Mouse (Mus musculus) cerebellum, adult 11-12 months (tissue): ENCODE measurements around the gene Vav3.
"Not testable (repeated sequence)": the region's sequence is repeated elsewhere in the genome, so short reads cannot be mapped to it uniquely, and the experiment has no call there.

Source experiments
- DNase-seq: peaks from one replicate; pipeline ENCODE4 v3.0.0; 2022

Vav3 gene

DNA sequence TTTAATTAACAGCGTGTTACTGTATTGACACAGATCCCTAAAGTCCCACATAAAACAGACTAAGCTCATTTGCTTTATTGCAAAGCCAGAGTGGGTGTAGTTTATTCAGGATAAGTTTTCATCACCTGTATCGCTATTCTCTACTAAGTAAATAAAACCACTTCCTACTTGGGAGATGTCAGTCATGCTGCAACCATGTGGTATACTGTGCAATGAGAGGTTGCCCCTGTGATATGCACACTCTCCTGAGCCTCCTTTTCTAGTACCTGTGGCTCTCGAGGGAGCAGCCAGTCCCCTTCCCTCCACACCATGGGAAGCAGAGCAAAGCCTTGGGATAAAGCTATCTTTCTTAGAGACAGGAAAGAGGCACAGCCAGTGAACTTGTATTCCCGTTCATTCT is 106.5 kb downstream of the Vav3 start:
- no peak for DNase-seq

DNA sequence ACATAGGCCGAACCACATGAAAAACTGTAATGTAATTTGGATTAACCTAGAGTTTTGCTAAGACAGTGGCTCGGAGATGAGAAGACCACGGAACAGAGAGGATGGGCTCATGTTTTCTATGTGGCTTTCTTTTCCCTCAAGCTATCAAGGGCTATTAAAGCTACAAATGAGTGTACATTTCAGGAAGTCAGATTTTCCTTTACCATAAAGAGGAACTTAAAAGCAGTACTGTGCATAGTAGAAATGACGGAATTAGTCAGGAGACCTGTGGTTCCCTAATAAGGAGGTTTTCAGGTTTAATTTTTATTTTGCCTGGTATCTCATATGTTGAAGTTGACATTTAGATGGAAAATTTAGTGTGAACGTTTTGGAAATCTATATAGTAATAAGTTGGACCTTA is 107.8 kb downstream of the Vav3 start:
- DNase-seq = not testable (repeated sequence)

DNA sequence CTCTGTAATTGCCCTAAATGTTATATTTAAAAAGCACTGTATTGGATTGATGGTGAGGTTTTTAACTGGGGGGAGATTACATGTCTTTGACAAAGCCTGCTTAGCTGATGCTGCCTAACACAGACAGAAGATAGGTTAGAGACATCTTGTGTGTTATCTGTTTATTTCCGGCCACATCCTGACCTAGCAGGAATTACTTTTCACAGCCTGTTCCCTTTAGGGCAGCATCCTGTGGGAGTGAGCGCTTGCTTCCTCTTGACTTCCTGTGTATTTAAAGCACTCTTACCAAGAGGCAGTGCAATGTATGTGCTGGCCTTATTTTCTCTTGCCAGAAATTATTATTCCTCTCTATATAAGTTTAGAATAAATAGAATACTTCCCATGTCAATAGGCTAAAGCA is 111.5 kb downstream of the Vav3 start:
- no peak for DNase-seq

DNA sequence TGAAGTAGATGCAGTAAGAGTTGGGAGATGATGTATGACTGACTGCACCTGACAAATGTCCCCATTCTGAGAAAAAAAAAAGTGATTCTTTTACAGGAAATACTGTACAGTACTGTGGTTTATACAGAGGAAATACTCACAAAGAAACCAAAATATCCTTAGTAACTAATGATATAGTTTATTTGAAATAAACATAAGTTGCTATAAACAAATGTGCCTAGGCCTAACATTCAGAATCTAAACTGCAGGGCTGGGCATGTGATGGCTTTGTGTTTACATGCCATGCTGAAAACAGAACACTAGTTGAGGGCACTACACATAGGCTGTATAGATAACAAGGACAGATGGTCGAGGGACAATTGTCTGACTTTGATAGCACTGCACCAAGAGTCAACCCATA is 114.2 kb downstream of the Vav3 start:
- no peak for DNase-seq

DNA sequence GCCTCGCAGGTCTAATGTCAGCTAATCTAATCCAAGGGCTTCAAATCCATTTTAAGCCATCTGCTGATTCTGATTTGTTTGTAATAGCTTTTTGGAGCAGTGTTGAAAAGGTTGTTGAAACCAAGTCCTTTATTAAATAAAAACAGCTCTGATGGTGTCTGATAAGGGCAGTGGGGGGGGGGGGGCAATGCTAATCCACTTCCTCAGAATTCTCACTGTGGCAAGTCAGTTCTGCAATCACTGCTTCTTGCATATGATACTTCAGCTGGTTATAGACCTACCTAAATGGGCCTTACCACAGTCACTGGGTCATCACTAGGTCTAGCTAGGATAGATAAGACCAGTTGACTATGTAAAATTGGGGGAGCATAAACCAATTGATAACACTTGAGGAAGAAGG is 115.9 kb downstream of the Vav3 start:
- no peak for DNase-seq

DNA sequence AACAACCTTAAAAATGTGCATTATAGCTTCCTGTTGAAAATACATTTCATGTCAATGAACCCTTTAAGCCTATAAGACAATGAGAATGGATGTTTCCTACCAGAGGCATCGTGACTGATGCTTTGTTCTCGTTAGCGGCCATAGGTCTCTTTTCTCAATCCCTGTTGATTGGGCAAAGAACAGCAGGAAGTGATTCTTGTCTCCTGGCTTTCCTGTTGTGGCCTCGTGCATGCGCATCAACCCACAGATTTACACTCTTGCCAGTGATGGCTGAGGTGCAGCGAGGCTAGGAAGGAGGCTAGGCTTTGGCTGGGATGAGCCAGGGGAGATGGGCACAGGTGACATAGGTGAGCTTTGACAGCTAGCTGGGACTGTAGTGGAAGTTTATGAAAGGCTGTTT is 123.2 kb downstream of the Vav3 start:
- no peak for DNase-seq

DNA sequence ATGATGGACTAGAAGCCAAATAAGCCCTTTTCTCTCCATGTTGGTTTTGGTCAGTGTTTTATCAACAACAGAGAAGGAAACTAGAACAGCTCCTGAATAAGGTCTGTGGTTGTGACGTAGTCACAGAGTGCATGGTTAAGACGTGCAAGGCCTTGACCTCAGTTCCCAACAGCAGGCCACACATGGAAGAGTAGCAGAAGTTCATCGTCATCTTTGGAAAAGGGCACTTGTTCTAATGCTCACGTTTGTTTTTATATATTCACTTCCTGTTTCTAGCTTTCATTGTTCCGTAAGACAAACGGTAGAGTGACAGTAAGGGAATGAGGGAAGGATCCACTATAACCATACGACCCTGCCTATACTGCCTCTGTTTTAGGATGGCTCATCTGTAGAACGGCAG is 124.1 kb downstream of the Vav3 start:
- DNase-seq = no peak

DNA sequence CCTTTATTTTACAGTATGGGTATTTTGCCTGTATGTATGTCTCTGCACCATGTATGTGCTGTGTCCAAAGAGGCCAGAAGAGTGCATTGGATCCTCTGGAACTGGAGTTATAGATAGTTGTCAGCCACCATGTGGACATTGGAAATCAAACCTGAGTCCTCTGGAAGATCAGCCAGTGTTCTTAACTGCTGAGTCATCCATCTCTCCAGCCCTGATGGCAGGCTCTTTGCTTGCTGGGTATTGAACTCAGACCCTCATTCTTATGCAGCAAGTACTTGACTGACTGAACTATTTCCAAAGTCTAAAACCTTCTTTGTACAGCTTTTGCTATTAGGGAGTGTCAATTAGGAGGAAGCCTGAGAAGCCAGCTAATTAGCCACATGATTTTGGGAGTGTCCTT is 126.1 kb downstream of the Vav3 start:
- no peak for DNase-seq

DNA sequence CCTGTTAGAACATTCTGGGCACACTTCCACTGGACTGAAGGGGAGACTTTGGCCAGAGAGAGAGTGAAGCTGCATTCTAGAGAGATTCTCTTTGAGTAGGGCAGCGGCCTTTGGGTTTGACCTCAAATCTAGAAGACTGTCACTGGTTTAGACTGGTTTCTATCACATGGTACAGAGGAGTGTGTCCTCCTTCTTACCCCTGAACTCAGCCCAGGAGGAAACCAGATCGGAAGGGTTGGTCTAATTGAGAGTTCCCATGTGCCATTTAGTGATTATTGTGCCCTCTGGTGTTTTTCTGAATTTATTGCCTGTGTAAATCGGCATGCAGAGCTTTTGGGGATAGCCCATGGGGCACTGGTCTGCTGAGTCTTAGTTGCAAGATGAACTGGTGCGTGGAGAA is 126.8 kb downstream of the Vav3 start:
- no peak for DNase-seq

DNA sequence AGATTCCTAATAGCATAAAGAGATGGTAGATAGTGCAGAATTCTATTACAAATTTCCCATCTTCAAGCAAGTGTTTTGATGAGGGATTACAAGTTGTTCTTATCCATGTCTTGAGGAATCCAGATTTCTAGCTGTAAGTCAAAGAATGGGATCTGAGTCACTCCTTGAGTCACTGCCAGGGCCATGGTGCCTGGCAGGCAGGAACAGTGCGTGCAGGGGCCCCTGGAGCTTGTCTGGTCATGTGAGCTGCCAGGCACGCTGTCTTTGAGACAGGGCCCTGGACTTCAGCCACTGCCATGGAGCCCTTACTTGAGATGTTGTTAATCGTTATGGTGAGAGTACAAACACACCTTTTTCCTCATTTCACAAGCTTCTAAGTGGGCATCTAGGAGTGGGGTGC is 129.0 kb downstream of the Vav3 start:
- peak; percentile 8 for DNase-seq

DNA sequence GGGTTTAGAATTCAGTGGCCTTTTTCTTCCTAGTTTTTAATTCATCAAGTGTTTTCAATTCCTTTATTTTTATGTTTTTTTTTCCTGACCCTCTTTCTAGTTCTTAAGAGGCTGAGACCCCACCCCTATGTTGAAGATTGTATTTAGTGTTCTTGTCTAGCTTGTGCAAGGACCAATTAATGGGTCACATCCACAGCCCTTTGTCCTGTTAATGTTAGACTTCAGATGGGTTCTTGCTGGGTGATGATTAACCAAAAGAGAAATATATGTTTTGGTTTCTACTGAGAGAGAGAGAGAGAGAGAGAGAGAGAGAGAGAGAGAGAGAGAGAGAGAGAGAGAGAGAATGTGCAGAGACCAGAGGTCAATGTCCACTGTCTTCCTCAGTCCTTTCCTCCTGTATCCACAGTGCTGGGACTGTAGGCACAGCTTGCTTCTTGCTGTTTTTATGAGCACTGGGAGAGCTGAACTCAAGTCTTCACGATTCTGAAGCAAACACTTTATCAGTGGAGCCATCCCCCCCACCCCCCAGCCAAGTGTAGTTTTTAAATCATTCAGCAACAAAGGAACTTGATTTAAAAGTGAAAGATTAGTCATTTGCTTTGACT is 130.3 kb downstream of the Vav3 start:
- DNase-seq = no peak

DNA sequence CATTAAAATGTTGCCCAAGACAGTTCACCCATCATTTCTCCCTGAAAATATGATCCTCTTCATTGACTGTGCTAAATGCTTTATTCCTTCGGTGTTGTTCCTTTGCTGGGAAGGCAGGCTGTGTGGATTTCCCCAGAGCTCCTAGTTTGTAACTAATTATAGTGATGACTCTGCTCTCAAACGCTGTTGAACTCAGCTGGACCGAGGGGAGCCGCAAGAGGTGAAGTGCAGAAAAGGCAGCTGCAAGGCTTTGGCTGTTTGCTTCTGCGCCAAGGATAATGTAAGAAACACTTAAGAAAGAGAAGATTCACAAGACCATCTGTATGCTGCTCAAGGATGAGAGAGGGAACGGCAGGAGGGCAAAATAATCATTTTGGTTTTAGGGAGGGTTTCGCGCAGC is 136.1 kb downstream of the Vav3 start:
- DNase-seq = no peak

DNA sequence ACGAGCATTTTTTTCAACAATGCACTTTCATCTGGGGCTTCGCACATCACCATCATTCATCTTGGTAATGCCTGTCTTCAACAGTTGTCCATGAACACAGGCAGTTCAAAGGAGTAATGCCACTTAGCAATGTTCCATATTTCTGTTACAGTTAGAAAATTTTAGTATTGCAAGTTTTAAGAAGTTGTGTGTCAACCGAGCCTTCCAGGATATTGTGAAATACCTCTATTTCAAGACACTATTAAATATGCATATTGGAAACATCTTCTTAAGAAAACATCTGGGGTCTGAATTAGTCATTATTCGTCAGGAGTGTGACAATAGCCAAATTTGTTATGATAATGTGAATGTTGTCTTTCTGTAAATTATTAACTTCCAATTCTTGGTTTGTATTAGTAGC is 137.8 kb downstream of the Vav3 start:
- no peak for DNase-seq

DNA sequence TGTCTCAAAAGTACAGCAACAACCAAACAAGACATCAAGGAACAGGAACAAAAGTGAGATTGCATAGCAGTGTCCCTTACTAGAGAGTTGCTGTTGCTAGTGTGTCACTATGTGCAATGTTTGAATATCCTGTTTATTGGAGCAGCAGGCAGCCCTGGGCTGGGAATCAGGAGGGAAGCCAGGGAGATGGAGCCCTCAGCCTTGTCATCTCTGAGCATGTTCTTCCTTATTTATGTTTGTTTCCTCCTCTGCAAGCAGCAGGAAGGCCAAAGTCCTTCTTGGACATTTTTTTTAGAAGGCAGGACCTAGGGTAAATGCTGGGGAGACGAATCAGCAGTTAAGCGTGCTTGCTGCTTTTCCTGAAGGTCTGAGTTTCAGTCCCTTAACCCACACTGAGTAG is 140.2 kb downstream of the Vav3 start:
- no peak for DNase-seq

DNA sequence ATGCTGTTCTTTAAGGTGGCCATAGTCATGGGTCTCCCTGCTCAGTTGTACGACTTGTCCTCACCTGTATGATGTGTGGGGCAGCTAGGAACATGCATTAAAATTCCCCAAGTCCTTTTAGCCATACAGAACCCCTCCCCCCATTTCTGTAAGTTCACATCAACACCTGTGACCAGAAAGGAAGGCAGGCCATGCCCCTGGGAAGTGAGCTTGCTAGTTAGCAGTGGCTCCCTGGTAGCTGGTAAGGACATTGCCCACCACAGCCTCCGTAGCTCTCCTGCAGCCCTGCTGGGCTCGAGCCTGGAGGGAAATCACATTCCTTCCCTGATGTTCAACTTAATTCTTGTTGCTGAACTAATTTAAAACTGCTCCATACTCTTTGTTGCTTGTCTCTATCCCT is 146.3 kb downstream of the Vav3 start:
- no peak for DNase-seq

DNA sequence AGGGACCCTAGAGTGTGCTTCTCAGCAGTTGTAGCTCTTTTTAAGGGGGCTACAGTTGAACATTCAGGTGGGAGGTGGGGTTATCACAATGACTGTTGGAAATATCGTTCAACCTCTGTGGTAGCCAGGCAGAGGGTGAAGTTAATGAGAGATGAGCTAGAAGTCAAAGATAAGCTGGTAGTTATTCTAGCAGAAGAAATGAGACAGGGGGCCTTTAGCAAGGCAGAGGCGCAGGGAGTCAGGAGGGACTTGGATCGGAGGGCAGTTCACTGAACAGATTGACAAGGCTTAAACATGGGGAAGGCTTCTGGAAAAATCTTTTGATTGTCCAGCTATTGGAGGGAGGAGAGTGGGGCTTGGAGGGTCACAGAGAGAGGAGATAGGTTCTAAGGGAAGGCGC is 147.4 kb downstream of the Vav3 start:
- no peak for DNase-seq

DNA sequence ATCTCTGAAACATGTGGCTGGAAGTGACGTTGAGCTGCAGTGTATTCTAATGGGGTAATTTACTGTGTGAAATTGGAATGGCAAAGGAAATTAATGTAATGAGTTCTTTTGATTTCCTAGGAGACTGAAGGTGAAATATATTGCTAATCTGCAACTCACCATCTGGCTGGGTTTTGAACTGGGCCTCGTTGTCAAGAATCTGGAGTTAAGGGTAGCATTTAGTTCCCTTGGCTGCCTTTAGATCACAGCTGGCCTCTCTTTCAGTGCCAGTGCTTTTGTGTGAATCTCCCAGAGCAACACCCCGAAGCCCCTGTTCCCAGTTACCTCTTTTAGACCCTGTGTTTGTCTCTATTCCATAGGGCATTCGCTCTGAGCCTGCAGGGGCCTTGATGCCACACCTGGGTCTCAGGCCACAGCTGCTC is 148.3 kb downstream of the Vav3 start:
- DNase-seq = no peak

DNA sequence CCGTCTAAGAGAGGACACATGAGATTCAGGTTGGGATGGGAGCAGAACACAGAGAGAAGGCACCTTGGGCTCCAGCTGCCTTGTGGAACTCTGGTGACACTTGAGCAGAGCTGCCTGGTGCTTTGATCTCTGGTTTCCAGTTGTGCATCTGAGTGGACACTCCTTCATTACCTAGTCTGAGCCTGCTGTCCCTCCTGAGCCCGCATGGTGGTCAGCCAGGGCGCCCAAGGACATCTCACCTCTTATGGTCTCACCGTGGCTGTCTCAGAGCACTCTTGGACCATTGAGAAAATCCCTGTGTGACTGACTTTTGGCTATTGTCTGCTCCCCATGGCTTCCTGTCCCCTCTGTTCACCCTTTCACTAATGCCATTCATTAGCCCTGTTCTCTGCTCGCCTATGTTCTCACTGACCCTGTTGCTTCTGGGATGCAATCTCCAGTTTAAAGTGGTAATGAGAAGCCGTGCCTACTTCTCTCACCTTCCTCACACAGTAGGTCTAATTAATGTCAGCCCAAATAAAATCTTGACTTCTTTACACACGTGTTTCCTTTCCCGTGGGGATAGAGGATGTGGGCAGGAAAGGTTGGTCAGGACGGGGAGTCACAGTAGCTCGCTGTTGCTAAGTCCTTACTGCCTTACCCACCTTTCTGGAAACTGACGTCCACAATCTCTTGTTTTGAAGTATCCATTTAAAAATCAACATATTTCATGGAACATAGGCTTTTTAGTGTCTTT is 150.3 kb downstream of the Vav3 start:
- DNase-seq = no peak

DNA sequence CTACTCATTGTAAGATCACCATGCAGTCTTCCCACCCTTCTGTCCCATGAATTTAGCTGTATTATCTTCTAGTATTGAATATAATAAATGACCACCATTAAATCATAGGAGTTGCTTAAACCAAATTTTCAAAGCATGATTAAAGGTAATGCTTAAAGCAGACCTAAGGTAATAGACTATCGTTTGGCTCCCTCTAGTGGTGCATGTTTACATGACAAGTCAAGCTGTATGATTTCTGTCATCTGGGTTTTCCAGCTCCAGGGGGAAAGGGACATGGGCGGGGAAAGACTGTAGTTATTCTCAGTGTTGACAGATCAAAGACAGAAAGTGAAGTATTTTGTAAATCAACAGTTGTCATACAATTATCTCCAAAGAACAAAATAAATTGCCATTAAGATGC is 151.1 kb downstream of the Vav3 start:
- DNase-seq = peak; percentile 15

DNA sequence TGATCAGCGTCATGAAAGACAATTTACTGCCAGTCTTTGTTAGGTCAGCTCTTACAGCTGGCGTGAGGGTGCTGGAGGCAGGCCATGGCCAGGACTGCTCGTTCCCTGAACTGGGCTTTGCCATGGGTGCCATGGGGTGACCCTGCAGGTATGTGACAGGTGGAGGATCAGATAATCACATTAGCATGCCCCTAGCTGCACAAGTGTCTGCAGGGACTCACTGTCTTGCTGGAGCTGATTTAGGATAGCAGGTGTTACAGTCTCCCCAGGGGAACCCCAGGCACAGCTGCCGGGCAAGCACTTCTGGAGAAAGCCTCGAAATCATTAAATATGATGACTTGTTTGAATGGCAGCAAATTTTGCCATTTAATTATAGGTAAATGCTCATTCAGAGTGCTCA is 156.0 kb downstream of the Vav3 start:
- DNase-seq = peak; percentile 13

DNA sequence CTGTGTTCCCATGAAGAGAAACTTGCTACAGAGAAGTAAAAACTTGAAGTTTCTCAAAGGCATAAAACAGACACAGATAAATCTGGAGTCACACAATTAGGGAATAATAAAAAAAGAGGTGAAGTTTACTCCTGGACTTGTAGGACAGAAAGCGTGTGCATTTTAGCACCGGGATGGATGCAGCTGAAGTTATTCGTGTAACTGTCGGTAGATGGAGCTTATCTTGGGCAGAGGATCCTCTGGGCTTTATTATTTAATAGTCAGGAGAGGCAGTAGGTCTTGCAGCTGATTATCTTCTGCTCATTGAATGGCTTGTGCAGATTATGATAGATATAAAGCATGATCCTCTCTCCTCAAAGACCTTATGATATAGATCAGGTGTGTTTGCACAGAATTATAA is 156.6 kb downstream of the Vav3 start:
- no peak for DNase-seq

DNA sequence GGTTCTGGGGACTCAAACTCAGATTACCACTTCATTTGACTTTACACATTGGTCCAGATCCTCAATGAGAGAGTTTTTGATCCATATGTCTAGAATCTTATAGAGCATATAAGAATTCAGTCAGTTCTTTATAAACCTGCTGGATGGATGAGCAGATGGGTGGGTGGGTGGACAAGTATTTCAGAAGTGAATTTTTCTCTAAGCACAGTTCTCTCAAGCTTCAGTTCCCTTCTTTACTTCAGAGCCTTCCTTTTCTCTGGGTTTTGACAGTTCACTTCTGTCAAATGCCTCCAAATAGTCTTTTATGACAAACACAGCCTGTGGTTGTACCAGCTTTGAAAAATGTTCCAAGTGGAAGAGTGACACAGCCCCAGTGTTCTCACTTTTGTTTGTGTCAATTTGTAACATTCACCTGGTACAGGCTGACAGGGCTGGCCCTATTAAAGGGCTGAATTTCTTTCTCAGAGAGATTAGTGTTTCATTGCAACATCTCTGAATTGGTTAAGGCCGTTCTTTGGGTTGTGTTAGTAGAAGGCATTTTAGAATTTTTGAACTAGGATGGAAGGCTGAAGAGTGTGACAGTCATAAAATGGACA is 159.5 kb downstream of the Vav3 start:
- no peak for DNase-seq

DNA sequence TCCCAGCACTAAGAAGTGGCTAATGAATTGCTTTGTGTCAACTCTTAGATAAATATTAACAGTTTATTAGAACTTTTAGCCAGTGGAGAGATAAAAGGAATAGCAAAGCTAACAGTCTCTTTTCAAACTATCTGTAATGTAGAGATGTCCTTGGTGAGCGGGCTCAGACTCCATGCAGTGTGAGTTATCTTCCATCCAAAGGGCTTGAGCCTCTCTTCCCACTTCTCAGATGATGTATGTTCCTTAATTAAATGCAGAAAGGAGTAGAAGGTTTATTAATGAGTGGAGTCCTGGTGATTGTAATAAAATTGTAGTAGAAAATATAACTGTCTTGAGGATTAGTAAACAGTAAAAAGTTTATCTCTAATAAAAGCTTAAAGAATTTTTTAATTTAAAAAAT is 169.3 kb downstream of the Vav3 start:
- no peak for DNase-seq

DNA sequence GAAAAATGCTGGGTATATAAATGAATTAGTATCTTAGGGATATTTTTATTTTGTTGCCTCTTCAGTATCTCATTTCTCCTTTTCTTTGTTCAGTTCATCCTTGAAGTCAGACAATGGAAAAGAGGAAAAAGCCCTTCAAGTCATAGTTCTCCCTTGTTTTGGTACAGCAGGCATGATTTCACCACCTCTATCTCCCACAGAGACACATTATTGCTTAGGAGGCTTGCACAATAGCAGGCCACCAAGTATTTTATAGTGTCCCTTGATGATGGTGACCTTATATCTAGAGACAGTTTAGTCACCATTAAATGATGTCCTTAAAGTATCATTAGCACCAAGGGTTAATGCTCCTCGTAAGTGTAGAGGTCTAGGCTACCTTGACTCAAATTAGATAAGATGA is 171.4 kb downstream of the Vav3 start:
- no peak for DNase-seq

DNA sequence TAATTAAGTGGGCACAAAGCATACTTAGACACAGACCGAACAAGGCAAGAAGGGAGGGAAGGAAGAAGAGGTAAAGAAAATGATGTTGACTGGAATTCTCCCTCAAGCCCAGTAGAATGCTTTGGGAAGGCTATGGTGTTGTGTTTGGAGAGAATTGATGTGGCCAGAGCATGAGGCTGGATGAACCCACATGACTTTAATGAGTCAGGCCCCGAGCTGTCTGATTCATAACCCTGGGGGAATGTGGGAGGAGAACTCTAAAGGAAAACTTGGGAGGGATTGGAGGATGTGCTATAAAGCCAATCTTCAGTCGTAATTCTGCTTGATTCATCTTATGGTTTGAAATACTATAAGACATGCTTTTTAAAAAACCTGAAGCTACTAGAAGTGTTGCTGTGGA is 175.0 kb downstream of the Vav3 start:
- DNase-seq = no peak
